29 mouse cellular contexts compared by ENCODE assay signal in genomic region chr5:111458675-111459074, GRCm38 (mm10). TPM values are rescaled to one million over a fixed set of nuclear protein-coding genes. Genes with fewer than 3 reads are reported as not detected.
DNase-seq lines count a peak whose midpoint lies in the region; ATAC-seq and TF ChIP-seq lines count a peak whose summit lies in the region.
"Had no signal": no experiment of that assay in that cellular context is flagged by ENCODE, and none has a peak within 500 bp of the region (broad histone marks: within the 10 kb centered on the region; RNA-seq: fewer than 3 reads in every experiment).

No protein-coding gene starts in this region.

- H3K4me2 ChIP-seq in embryonic facial prominence, embryonic 11.5 days (ENCODE audit: low read depth, low read length): no peak overlapping the region
- H3K4me2 ChIP-seq in hindbrain, embryonic 13.5 days: no peak overlapping the region
- H3K4me2 ChIP-seq in hindbrain, embryonic 16.5 days (ENCODE audit: low read length): no peak overlapping the region
- H3K4me2 ChIP-seq in forebrain, embryonic 12.5 days: no peak overlapping the region
- no peak overlapping the region for H3K4me2 ChIP-seq in liver, postnatal 0 days (ENCODE audit: low read depth, low read length)
- H3K4me2 ChIP-seq: embryonic facial prominence, embryonic 12.5 days; heart, embryonic 15.5 days; liver, embryonic 12.5 days; neural tube, embryonic 13.5 days had no signal

- TF ChIP-seq EP300 in liver, postnatal 0 days (IDR thresholded peaks at IDR 0.05; ENCODE audit: low read depth): no peak

- no peak overlapping the region for H3K4me3 ChIP-seq in embryonic facial prominence, embryonic 11.5 days (ENCODE audit: low read depth, low read length)
- H3K4me3 ChIP-seq in embryonic facial prominence, embryonic 10.5 days: no peak overlapping the region
- H3K4me3 ChIP-seq in hindbrain, embryonic 13.5 days: no peak overlapping the region
- no peak overlapping the region for H3K4me3 ChIP-seq in hindbrain, embryonic 16.5 days (ENCODE audit: low read length)
- H3K4me3 ChIP-seq in ES-E14 (ENCODE audit: insufficient read depth in 1 of 2, low read depth in 1 of 2, low read length in 2 of 2, poor library complexity in 1 of 2, severe bottlenecking in 1 of 2): no peak overlapping the region
- H3K4me3 ChIP-seq in forebrain, embryonic 12.5 days (replicated peaks): no peak overlapping the region
- no peak overlapping the region for H3K4me3 ChIP-seq in liver, postnatal 0 days (ENCODE audit: low read depth, low read length)
- H3K4me3 ChIP-seq: embryonic facial prominence, embryonic 12.5 days; heart, embryonic 15.5 days; liver, embryonic 12.5 days; megakaryocyte, embryonic 14.5 days; neural tube, embryonic 13.5 days had no signal

- H3K27ac ChIP-seq in embryonic facial prominence, embryonic 11.5 days (replicated peaks; ENCODE audit: low read depth, low read length): no peak overlapping the region
- H3K27ac ChIP-seq in embryonic facial prominence, embryonic 10.5 days (replicated peaks): no peak overlapping the region
- no peak overlapping the region for H3K27ac ChIP-seq in hindbrain, embryonic 13.5 days
- no peak overlapping the region for H3K27ac ChIP-seq in hindbrain, embryonic 16.5 days (ENCODE audit: low read depth, low read length)
- H3K27ac ChIP-seq in ES-E14 (ENCODE audit: insufficient read depth, low read depth, low read length, poor library complexity, severe bottlenecking): peak overlapping the region; percentile 33; the same call in 1 of the 2 replicates
- H3K27ac ChIP-seq in forebrain, embryonic 12.5 days: no peak overlapping the region
- H3K27ac ChIP-seq in liver, postnatal 0 days (ENCODE audit: low read depth): no peak overlapping the region
- H3K27ac ChIP-seq: embryonic facial prominence, embryonic 12.5 days; heart, embryonic 15.5 days; liver, embryonic 12.5 days; neural tube, embryonic 13.5 days; stomach, postnatal 0 days had no signal

- in situ Hi-C loops in ES-E14 (cut with MboI; ENCODE audit: low sequenced_read_pairs in 2 of 2, unreplicated experiment in 2 of 2): no loop called here

- H3K4me1 ChIP-seq in embryonic facial prominence, embryonic 11.5 days (ENCODE audit: control insufficient read depth, insufficient read depth, low read length): no peaks in the 10 kb centered on the region
- H3K4me1 ChIP-seq in embryonic facial prominence, embryonic 10.5 days: peaks cover 26% of the 10 kb centered on the region
- H3K4me1 ChIP-seq in hindbrain, embryonic 13.5 days (replicated peaks): 0 out of 2 replicates have a peak, but pooled peaks cover 8% of the 10 kb centered on the region
- H3K4me1 ChIP-seq in hindbrain, embryonic 16.5 days (ENCODE audit: control insufficient read depth, insufficient read depth, low read depth, low read length): no peaks in the 10 kb centered on the region
- no peaks in the 10 kb centered on the region for H3K4me1 ChIP-seq in ES-E14 (ENCODE audit: control insufficient read depth in 2 of 2, insufficient read depth in 2 of 2, low read length in 2 of 2, poor library complexity in 1 of 2)
- peaks cover 12% of the 10 kb centered on the region; the same call in 1 of the 2 replicates for H3K4me1 ChIP-seq in forebrain, embryonic 12.5 days
- H3K4me1 ChIP-seq in liver, postnatal 0 days (ENCODE audit: insufficient read depth): no peaks in the 10 kb centered on the region
- H3K4me1 ChIP-seq: embryonic facial prominence, embryonic 12.5 days; heart, embryonic 15.5 days; liver, embryonic 12.5 days; megakaryocyte, embryonic 14.5 days; neural tube, embryonic 13.5 days had no signal

- intact Hi-C loops in left cerebral cortex, postnatal 36 days (cut with DNase I): no loop called here

- peaks cover 11% of the 10 kb centered on the region for H3K36me3 ChIP-seq in embryonic facial prominence, embryonic 11.5 days (replicated peaks; ENCODE audit: control insufficient read depth, insufficient read depth, low read depth, low read length)
- peaks cover 61% of the 10 kb centered on the region for H3K36me3 ChIP-seq in embryonic facial prominence, embryonic 10.5 days (replicated peaks)
- H3K36me3 ChIP-seq in hindbrain, embryonic 13.5 days: peaks cover 51% of the 10 kb centered on the region
- peaks cover 9% of the 10 kb centered on the region for H3K36me3 ChIP-seq in hindbrain, embryonic 16.5 days (ENCODE audit: control insufficient read depth, insufficient read depth, low read length)
- H3K36me3 ChIP-seq in ES-E14 (ENCODE audit: control insufficient read depth, insufficient read depth, low read length, poor library complexity, severe bottlenecking): no peaks in the 10 kb centered on the region; the same call in 1 of the 2 replicates
- H3K36me3 ChIP-seq in forebrain, embryonic 12.5 days (replicated peaks): peaks cover 56% of the 10 kb centered on the region
- H3K36me3 ChIP-seq in liver, postnatal 0 days (replicated peaks; ENCODE audit: insufficient read depth, low read length): no peaks in the 10 kb centered on the region
- H3K36me3 ChIP-seq: heart, embryonic 15.5 days; liver, embryonic 12.5 days had no signal

- 86% methylated on average over 6 of the region's 6 CpGs for WGBS in embryonic facial prominence, embryonic 11.5 days
- WGBS in embryonic facial prominence, embryonic 10.5 days: 84% methylated on average over 6 of the region's 6 CpGs
- 93% methylated on average over 6 of the region's 6 CpGs for WGBS in hindbrain, embryonic 13.5 days
- 88% methylated on average over 6 of the region's 6 CpGs for WGBS in hindbrain, embryonic 16.5 days
- 91% methylated on average over 6 of the region's 6 CpGs for WGBS in forebrain, embryonic 12.5 days
- WGBS in liver, postnatal 0 days (ENCODE audit: insufficient replicate concordance): 84% methylated on average over 6 of the region's 6 CpGs

- H3K27me3 ChIP-seq in embryonic facial prominence, embryonic 11.5 days (ENCODE audit: control insufficient read depth, insufficient read depth, low read length): no peaks in the 10 kb centered on the region
- H3K27me3 ChIP-seq in embryonic facial prominence, embryonic 10.5 days (replicated peaks; ENCODE audit: low read depth, poor library complexity, severe bottlenecking): no peaks in the 10 kb centered on the region
- no peaks in the 10 kb centered on the region for H3K27me3 ChIP-seq in hindbrain, embryonic 13.5 days
- no peaks in the 10 kb centered on the region for H3K27me3 ChIP-seq in hindbrain, embryonic 16.5 days (replicated peaks; ENCODE audit: control insufficient read depth, insufficient read depth, low read length)
- no peaks in the 10 kb centered on the region for H3K27me3 ChIP-seq in forebrain, embryonic 12.5 days
- H3K27me3 ChIP-seq in liver, postnatal 0 days (ENCODE audit: insufficient read depth, low read length): no peaks in the 10 kb centered on the region
- H3K27me3 ChIP-seq: embryonic facial prominence, embryonic 12.5 days; heart, embryonic 15.5 days; liver, embryonic 12.5 days; neural tube, embryonic 13.5 days had no signal

- TF ChIP-seq CTCF in liver, postnatal 0 days (IDR thresholded peaks at IDR 0.05; ENCODE audit: low read depth): no peak

- no peak overlapping the region for H3K9ac ChIP-seq in embryonic facial prominence, embryonic 11.5 days (replicated peaks; ENCODE audit: low read length)
- no peak overlapping the region for H3K9ac ChIP-seq in hindbrain, embryonic 13.5 days
- no peak overlapping the region for H3K9ac ChIP-seq in hindbrain, embryonic 16.5 days (ENCODE audit: low read depth, low read length)
- no peak overlapping the region for H3K9ac ChIP-seq in ES-E14 (ENCODE audit: insufficient read depth, low read depth, low read length, poor library complexity, severe bottlenecking)
- no peak overlapping the region for H3K9ac ChIP-seq in forebrain, embryonic 12.5 days
- H3K9ac ChIP-seq in liver, postnatal 0 days (replicated peaks): no peak overlapping the region
- H3K9ac ChIP-seq: embryonic facial prominence, embryonic 12.5 days; heart, embryonic 15.5 days; liver, embryonic 12.5 days; neural tube, embryonic 13.5 days had no signal

- peak; percentile 50; the same call in 1 of the 2 replicates for ATAC-seq in embryonic facial prominence, embryonic 11.5 days (replicated peaks; ENCODE audit: insufficient number of reproducible peaks, low FRiP score, low TSS enrichment, low read depth)
- ATAC-seq in hindbrain, embryonic 13.5 days (ENCODE audit: low FRiP score): peak; percentile 53; the same call in 1 of the 2 replicates
- no peak for ATAC-seq in hindbrain, embryonic 16.5 days
- ATAC-seq in forebrain, embryonic 12.5 days (ENCODE audit: low FRiP score): 0 out of 2 replicates have a peak, but pooled peaks have one; percentile 24
- no peak for ATAC-seq in liver, postnatal 0 days
- ATAC-seq: intestine, embryonic 16.5 days; liver, embryonic 12.5 days; lung, postnatal 0 days had no signal

- H3K9me3 ChIP-seq in embryonic facial prominence, embryonic 11.5 days (replicated peaks; ENCODE audit: control insufficient read depth, low read length): no peaks in the 10 kb centered on the region
- H3K9me3 ChIP-seq in embryonic facial prominence, embryonic 10.5 days: no peaks in the 10 kb centered on the region; the same call in 1 of the 2 replicates
- no peaks in the 10 kb centered on the region for H3K9me3 ChIP-seq in hindbrain, embryonic 13.5 days
- H3K9me3 ChIP-seq in hindbrain, embryonic 16.5 days (ENCODE audit: control insufficient read depth, low read length): no peaks in the 10 kb centered on the region
- H3K9me3 ChIP-seq in ES-E14 (ENCODE audit: control insufficient read depth, insufficient read depth, low read depth, low read length): no peaks in the 10 kb centered on the region
- no peaks in the 10 kb centered on the region for H3K9me3 ChIP-seq in forebrain, embryonic 12.5 days
- 0 out of 2 replicates have a peak, but pooled peaks cover 2% of the 10 kb centered on the region for H3K9me3 ChIP-seq in liver, postnatal 0 days (ENCODE audit: low read length)
- H3K9me3 ChIP-seq: embryonic facial prominence, embryonic 12.5 days; heart, embryonic 15.5 days; liver, embryonic 12.5 days; neural tube, embryonic 13.5 days had no signal

- DNase-seq in embryonic facial prominence, embryonic 11.5 days (ENCODE audit: low spot score): no peak
- no peak for DNase-seq in embryonic facial prominence, embryonic 10.5 days (ENCODE audit: low spot score)
- DNase-seq in ES-E14 (ENCODE audit: low read depth, low spot score): no peak
- DNase-seq in left cerebral cortex, postnatal 36 days (ENCODE audit: low spot score in 2 of 2): no peak
- DNase-seq in liver, postnatal 0 days: no peak
- DNase-seq: adrenal gland, postnatal 36 days; cerebellum, adult 8-10 months; cerebellum, postnatal 25 days; gastrocnemius, postnatal 14 days; heart, postnatal 36 days; kidney, adult 9 months; kidney, postnatal 25 days; left cerebral cortex, postnatal 4 days; lung, adult 18-20 months; lung, postnatal 4 days; right cerebral cortex, postnatal 4 days; thymus, adult 18-20 months; thymus, postnatal 36 days had no signal

RNA-seq across cellular contexts. Expression of gene Mn1, which starts 41.5 kb away (rescaled TPM):
- polyA plus RNA-seq in embryonic facial prominence, embryonic 11.5 days (2014; fragmentation: Nextera tagmentation; extraction: Ambion mirVana): 36.3 and 36.8 TPM in 2 replicates
- 44.3 and 49.5 TPM in 2 replicates for polyA plus RNA-seq in embryonic facial prominence, embryonic 10.5 days (2016; fragmentation: Nextera tagmentation; extraction: Ambion mirVana)
- 46.7 and 49.2 TPM in 2 replicates for polyA plus RNA-seq in hindbrain, embryonic 13.5 days (2015; fragmentation: Nextera tagmentation; extraction: Ambion mirVana)
- polyA plus RNA-seq in hindbrain, embryonic 16.5 days (2015; fragmentation: Nextera tagmentation; extraction: Ambion mirVana): 22.3 and 35.8 TPM in 2 replicates
- 1.9 and 2.8 TPM in 2 replicates for total RNA-seq in ES-E14 (2012; rRNA removed)
- 55.8 and 62.6 TPM in 2 replicates for polyA plus RNA-seq in forebrain, embryonic 12.5 days (2016; fragmentation: Nextera tagmentation; extraction: Ambion mirVana)
- 10 to 100 TPM; 57.4 to 69.7 TPM for total RNA-seq in left cerebral cortex, postnatal 36 days (2021)
- 1.00 and 1.4 TPM in 2 replicates for polyA plus RNA-seq in liver, postnatal 0 days (2015; fragmentation: Nextera tagmentation; extraction: Ambion mirVana)

Comparison
In these comparisons a context has a peak if more than half of its experiments do, and no peak if none do; other contexts are left out.
1. ATAC-seq: peak in embryonic facial prominence, embryonic 11.5 days (single experiment), hindbrain, embryonic 13.5 days (single experiment) and forebrain, embryonic 12.5 days (single experiment); none in hindbrain, embryonic 16.5 days (single experiment) and liver, postnatal 0 days (single experiment).